7 mouse cellular contexts compared by ENCODE assay signal in genomic region chr6:88196054-88196732, GRCm38 (mm10). TPM values are rescaled to one million over a fixed set of nuclear protein-coding genes. Genes with fewer than 3 reads are reported as not detected.
A peak's percentile ranks its signal among the peaks of the same experiment; 100 is the strongest.
DNase-seq lines count a peak whose midpoint lies in the region; ATAC-seq and TF ChIP-seq lines count a peak whose summit lies in the region.

No protein-coding gene starts in this region.

- ATAC-seq in heart, embryonic 13.5 days (ENCODE audit: extremely low read depth, insufficient number of reproducible peaks, low FRiP score, low TSS enrichment) = no peak
- no peak for ATAC-seq in liver, embryonic 15.5 days (ENCODE audit: insufficient read depth)

- peak overlapping the region; percentile 9; the same call in 1 of the 2 replicates for H3K4me3 ChIP-seq in spleen, adult 2 months (ENCODE audit: extremely low read depth, insufficient read depth, insufficient read length)
- peak overlapping the region; percentile 60 for H3K4me3 ChIP-seq in heart, embryonic 13.5 days
- H3K4me3 ChIP-seq in liver, embryonic 15.5 days (replicated peaks) = peak overlapping the region; percentile 52

- no peaks in the 10 kb centered on the region for H3K36me3 ChIP-seq in spleen, adult 2 months (ENCODE audit: control insufficient read depth, insufficient read depth, low read length)
- no peaks in the 10 kb centered on the region for H3K36me3 ChIP-seq in heart, embryonic 13.5 days
- H3K36me3 ChIP-seq in liver, embryonic 15.5 days (replicated peaks) = no peaks in the 10 kb centered on the region

- no peak for TF ChIP-seq CTCF in spleen, adult 2 months (IDR thresholded peaks at IDR 0.05; ENCODE audit: extremely low read depth, insufficient read depth, insufficient read length, insufficient replicate concordance)

- WGBS in spleen, adult 2 months = 40% methylated on average over 33 of the region's 33 CpGs
- 6% methylated on average over 33 of the region's 33 CpGs for WGBS in heart, embryonic 13.5 days
- WGBS in liver, embryonic 15.5 days (ENCODE audit: insufficient replicate concordance) = 12% methylated on average over 33 of the region's 33 CpGs

- peak overlapping the region; percentile 74 for H3K9ac ChIP-seq in heart, embryonic 13.5 days
- H3K9ac ChIP-seq in liver, embryonic 15.5 days = no peak overlapping the region

- H3K9me3 ChIP-seq in heart, embryonic 13.5 days = no peaks in the 10 kb centered on the region
- no peaks in the 10 kb centered on the region for H3K9me3 ChIP-seq in liver, embryonic 15.5 days (replicated peaks)

- no peak for DNase-seq in spleen, adult 2 months (ENCODE audit: low read depth in 1 of 2, low spot score in 2 of 2)
- no peak for DNase-seq in spleen, adult 18-20 months
- no peak for DNase-seq in urinary bladder, postnatal 25 days (ENCODE audit: low spot score)
- DNase-seq in testis, postnatal 14 days (ENCODE audit: low spot score) = no peak
- DNase-seq in thymus, postnatal 36 days = no peak

- peak overlapping the region; percentile 81 for H3K4me2 ChIP-seq in heart, embryonic 13.5 days
- H3K4me2 ChIP-seq in liver, embryonic 15.5 days = peak overlapping the region; percentile 75; the same call in 1 of the 2 replicates

- no peak overlapping the region for H3K27ac ChIP-seq in spleen, adult 2 months (ENCODE audit: insufficient read depth, low read length)
- peak overlapping the region; percentile 61; the same call in 1 of the 2 replicates for H3K27ac ChIP-seq in heart, embryonic 13.5 days (replicated peaks)
- H3K27ac ChIP-seq in liver, embryonic 15.5 days (replicated peaks) = no peak overlapping the region

- peaks cover 5% of the 10 kb centered on the region; the same call in 1 of the 2 replicates for H3K4me1 ChIP-seq in spleen, adult 2 months (ENCODE audit: control insufficient read depth, insufficient read depth, insufficient read length)
- peaks cover 55% of the 10 kb centered on the region for H3K4me1 ChIP-seq in heart, embryonic 13.5 days
- H3K4me1 ChIP-seq in liver, embryonic 15.5 days (replicated peaks) = peaks cover 58% of the 10 kb centered on the region

- H3K27me3 ChIP-seq in spleen, adult 2 months (ENCODE audit: control insufficient read depth, insufficient read depth, low read length) = peaks cover 22% of the 10 kb centered on the region
- peaks cover 100% of the 10 kb centered on the region for H3K27me3 ChIP-seq in heart, embryonic 13.5 days (replicated peaks)
- H3K27me3 ChIP-seq in liver, embryonic 15.5 days = peaks cover 100% of the 10 kb centered on the region

- TF ChIP-seq POLR2A in spleen, adult 2 months (IDR thresholded peaks at IDR 0.05; ENCODE audit: low read depth, low read length) = no peak

RNA-seq across cellular contexts. Expression of gene Gata2, which starts 2.5 kb away (rescaled TPM):
- 13.1 and 13.2 TPM in 2 replicates for polyA plus RNA-seq in spleen, adult 2 months (2012; rRNA removed)
- polyA plus RNA-seq in heart, embryonic 13.5 days (2015; fragmentation: Nextera tagmentation; extraction: Ambion mirVana) = 14.3 and 17.6 TPM in 2 replicates
- 3.5 and 5.2 TPM in 2 replicates for polyA plus RNA-seq in liver, embryonic 15.5 days (2015; fragmentation: Nextera tagmentation; extraction: Ambion mirVana)

RNA-seq across cellular contexts. Expression of gene Dnajb8, which starts 25.9 kb away (rescaled TPM):
- polyA plus RNA-seq in spleen, adult 2 months (2012; rRNA removed) = not detected in 2 replicates
- not detected in 2 replicates for polyA plus RNA-seq in heart, embryonic 13.5 days (2015; fragmentation: Nextera tagmentation; extraction: Ambion mirVana)
- polyA plus RNA-seq in liver, embryonic 15.5 days (2015; fragmentation: Nextera tagmentation; extraction: Ambion mirVana) = not detected in 2 replicates

Comparison
In these comparisons a context has a peak if more than half of its experiments do, and no peak if none do; other contexts are left out.
1. H3K4me3 ChIP-seq: peak in every context shown above with its lines; median percentile 60 in heart, embryonic 13.5 days; 52 in liver, embryonic 15.5 days; 9 in spleen, adult 2 months.